Mouse (Mus musculus) cerebellum, adult 2 months (tissue): ENCODE measurements at regions not wholly inside any gene's neighbourhood (a gene's known extent, or its start where the extent isn't known, plus 50 kb on each side); places are given as distances from the start of the nearest gene placed in this dataset.

Experiments used
- CTCF ChIP-seq: fragments of 200-500 bp; IDR thresholded peaks from 2 replicates; pipeline ENCODE4 v1.5.1; 2011; ENCODE audit warnings: low read depth, mild to moderate bottlenecking, control low read depth, low read length, moderate library complexity, borderline replicate concordance; ENCODE audit not compliant: insufficient read depth
- POLR2A ChIP-seq: fragments of 200-500 bp; IDR thresholded peaks from 2 replicates; pipeline ENCODE4 v1.6.1; 2011; ENCODE audit warnings: low read length, control low read depth, borderline replicate concordance; ENCODE audit not compliant: insufficient read depth

GRCm38 (mm10) chr5:118880546-118880945, 320.1 kb downstream of the Med13l start:
- TF ChIP-seq CTCF (no peak), POLR2A (no peak)
